Mouse (Mus musculus): ENCODE measurements around the gene Tcaim. TPM values are rescaled to one million over a fixed set of nuclear protein-coding genes. Genes with fewer than 3 reads are reported as not detected.
"Not testable (repeated sequence)": the region's sequence is repeated elsewhere in the genome, so short reads cannot be mapped to it uniquely, and the experiment has no call there.

Gene Tcaim
- polyA plus RNA-seq, 1 experiment: 2.6 TPM

DNA sequence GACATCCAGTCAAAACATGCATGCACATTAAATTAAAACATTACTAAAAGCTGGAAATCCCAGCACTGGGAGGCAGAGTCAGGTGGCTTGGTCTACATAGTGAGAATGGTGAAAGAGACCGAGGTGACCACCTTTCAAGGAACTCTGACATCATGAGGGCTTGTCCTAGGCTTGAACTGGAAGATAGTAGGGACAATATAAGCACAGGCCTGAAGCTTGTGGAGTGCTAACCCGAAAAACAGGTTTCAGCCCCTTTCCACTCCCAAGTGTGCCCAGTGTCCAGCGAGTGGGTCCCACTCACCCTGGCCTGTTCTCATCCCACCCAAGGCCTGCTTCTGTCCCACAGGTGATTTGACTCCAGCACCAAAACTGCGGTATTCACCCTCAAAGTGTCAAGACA is 31.9 kb downstream of the Tcaim start:
- Histone ChIP-seq H3K4me3 (replicated peaks; ENCODE audit: control insufficient read depth, low read depth, low read length) (no peak overlapping the region), H3K27ac (ENCODE audit: control insufficient read depth, insufficient read depth, low read depth, low read length, poor library complexity) (no peak overlapping the region), H3K4me1 (ENCODE audit: control insufficient read depth, insufficient read depth, low read length) (no peaks in the 10 kb centered on the region)
- 90% methylated on average over 4 of the region's 4 CpGs for WGBS
- no peak for TF ChIP-seq CTCF (IDR thresholded peaks at IDR 0.05; ENCODE audit: control insufficient read depth, insufficient read depth, low read length)

DNA sequence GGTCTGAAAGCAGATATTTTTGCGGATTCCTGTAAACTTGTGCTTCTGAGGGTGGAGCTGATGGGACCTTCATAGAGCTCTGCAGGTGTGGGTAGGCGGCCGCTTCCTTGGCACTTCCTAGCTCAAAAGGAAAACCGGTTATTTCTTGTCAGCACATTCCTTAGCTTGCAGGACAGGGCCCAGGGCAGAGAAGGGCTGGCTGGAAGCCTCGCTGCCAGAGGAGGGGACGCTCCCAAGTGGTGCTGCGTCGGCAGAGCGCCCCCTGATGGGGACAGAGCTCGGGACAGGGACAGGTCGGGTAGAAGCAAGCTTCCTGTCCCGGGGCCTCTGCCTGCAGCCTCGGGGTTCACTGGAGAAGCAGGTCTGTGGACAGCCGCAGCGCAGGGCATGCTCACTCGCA is 32.3 kb downstream of the Tcaim start:
- no peak overlapping the region for H3K27ac ChIP-seq (ENCODE audit: control insufficient read depth, insufficient read depth, low read depth, low read length, poor library complexity)

DNA sequence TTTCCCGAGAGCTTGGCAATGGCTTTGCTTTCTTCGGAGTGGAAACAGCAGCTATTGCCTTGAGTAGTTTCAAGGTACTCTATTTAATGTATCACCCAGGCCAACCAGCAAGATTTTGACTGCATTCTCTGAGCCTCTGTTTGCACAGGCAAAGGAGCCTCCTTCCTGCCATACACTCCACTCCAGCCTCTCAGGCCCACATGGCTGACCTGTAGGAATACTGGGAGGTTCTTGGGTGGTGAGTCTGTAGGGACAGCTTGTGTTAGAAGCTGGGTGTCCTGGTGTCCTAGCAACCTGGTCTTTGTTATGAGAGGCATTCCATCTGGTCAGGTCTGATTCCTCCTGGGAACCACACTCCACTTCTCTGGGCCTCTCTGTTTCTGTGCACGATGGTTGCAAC is 38.4 kb downstream of the Tcaim start, which contains the start of gene Gm35549:
Gene Gm35549 (minus strand): TSS at position 276 of the 400 bp plus-strand sequence.
- TF ChIP-seq POLR2A (IDR thresholded peaks at IDR 0.05; ENCODE audit: borderline replicate concordance, control insufficient read depth, low read depth, low read length) (no peak), CTCF (IDR thresholded peaks at IDR 0.05; ENCODE audit: control insufficient read depth, insufficient read depth, low read length) (no peak)
- H3K4me3 ChIP-seq (replicated peaks; ENCODE audit: control insufficient read depth, low read depth, low read length): no peak within 1 kb of the TSS
- no peak within 1 kb of the TSS for H3K27ac ChIP-seq (ENCODE audit: control insufficient read depth, insufficient read depth, low read depth, low read length, poor library complexity)
- 79% methylated on average over 3 of the region's 3 CpGs for WGBS
- no peaks in the 10 kb centered on the region for H3K4me1 ChIP-seq (ENCODE audit: control insufficient read depth, insufficient read depth, low read length)

More for the DNA sequence above, 32.3 kb downstream of the Tcaim start:
- WGBS: 64% methylated on average over 16 of the region's 16 CpGs
- no peak for TF ChIP-seq CTCF (IDR thresholded peaks at IDR 0.05; ENCODE audit: control insufficient read depth, insufficient read depth, low read length)
- TF ChIP-seq POLR2A (IDR thresholded peaks at IDR 0.05; ENCODE audit: borderline replicate concordance, control insufficient read depth, low read depth, low read length): no peak
- no peak overlapping the region for H3K4me3 ChIP-seq (replicated peaks; ENCODE audit: control insufficient read depth, low read depth, low read length)
- H3K4me1 ChIP-seq (ENCODE audit: control insufficient read depth, insufficient read depth, low read length): no peaks in the 10 kb centered on the region

DNA sequence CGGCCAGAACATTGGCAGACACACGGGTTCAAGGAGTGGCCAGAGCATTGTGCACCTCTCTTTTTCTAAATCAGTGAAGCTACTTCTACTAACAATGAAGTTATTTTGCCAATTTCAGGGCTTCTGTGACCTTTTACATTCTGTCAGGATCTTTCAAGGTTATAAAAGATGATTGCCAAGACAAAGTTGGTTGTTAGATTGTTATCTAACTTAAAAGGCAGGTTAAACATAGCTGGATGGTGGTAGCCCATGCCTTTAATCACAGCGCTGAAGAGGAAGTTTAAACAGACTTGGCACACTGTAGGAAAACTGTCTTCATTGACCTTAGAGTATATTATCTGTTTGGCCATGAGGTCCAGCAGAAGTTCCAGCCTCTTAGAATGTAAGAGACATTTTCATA is 40.3 kb downstream of the Tcaim start:
- TF ChIP-seq CTCF (IDR thresholded peaks at IDR 0.05; ENCODE audit: control insufficient read depth, insufficient read depth, low read length) (no peak), POLR2A (IDR thresholded peaks at IDR 0.05; ENCODE audit: borderline replicate concordance, control insufficient read depth, low read depth, low read length) (no peak)

DNA sequence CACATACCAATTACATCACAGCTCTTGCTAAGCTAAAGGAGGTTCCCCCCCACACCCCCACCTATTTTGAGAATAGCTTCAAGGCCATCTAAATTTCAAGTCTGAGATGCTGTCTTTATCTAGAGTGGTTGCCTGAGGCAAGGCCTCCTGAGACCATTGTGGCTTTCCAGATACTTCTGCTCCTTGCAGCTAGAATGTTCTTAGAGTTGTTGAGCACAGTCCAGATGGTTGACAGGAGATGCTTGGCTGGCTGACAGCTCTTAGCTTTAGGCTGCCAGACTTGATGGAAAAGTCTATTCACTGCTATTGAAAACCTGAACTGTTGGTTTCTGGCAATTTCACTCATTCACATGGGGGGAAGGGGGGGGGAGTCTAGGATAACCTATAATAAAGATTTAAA is 40.8 kb downstream of the Tcaim start:
- no peak overlapping the region for H3K27ac ChIP-seq (ENCODE audit: control insufficient read depth, insufficient read depth, low read depth, low read length, poor library complexity)
- no peaks in the 10 kb centered on the region for H3K4me1 ChIP-seq (ENCODE audit: control insufficient read depth, insufficient read depth, low read length)
- no peak overlapping the region for H3K4me3 ChIP-seq (replicated peaks; ENCODE audit: control insufficient read depth, low read depth, low read length)
- TF ChIP-seq POLR2A (IDR thresholded peaks at IDR 0.05; ENCODE audit: borderline replicate concordance, control insufficient read depth, low read depth, low read length) (no peak), CTCF (IDR thresholded peaks at IDR 0.05; ENCODE audit: control insufficient read depth, insufficient read depth, low read length) (no peak)

More for the DNA sequence above, 40.3 kb downstream of the Tcaim start:
- no peaks in the 10 kb centered on the region for H3K4me1 ChIP-seq (ENCODE audit: control insufficient read depth, insufficient read depth, low read length)
- 75% methylated on average over 3 of the region's 3 CpGs for WGBS
- H3K4me3 ChIP-seq (replicated peaks; ENCODE audit: control insufficient read depth, low read depth, low read length): no peak overlapping the region
- H3K27ac ChIP-seq (ENCODE audit: control insufficient read depth, insufficient read depth, low read depth, low read length, poor library complexity): no peak overlapping the region

DNA sequence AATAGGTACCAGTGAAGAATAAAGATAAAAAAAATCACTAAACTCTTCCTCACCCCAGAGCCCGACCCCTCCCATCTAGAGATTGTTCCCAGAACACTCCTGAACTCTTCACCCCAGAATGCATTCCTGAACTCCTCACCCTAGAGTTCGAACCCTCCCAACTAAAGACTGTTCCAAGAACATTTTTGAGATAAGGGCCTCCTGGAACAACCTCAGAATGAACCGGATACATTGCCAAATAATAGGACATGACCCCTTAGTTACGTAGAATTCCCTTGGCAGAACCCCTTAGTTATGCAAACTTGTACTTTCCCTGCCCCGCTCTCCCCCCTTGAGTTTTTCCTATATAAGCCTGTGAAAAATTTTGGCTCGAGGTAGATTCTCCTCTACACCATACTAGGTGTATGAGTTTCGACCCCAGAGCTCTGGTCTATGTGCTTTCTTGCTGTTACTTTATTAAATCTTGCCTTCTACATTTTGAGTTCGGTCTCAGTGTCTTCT is 42.5 kb downstream of the Tcaim start:
- 88% methylated on average over 8 of the region's 8 CpGs for WGBS
- H3K27ac ChIP-seq (ENCODE audit: control insufficient read depth, insufficient read depth, low read depth, low read length, poor library complexity); H3K4me1 ChIP-seq (ENCODE audit: control insufficient read depth, insufficient read depth, low read length); H3K4me3 ChIP-seq (replicated peaks; ENCODE audit: control insufficient read depth, low read depth, low read length): not testable (repeated sequence)

DNA sequence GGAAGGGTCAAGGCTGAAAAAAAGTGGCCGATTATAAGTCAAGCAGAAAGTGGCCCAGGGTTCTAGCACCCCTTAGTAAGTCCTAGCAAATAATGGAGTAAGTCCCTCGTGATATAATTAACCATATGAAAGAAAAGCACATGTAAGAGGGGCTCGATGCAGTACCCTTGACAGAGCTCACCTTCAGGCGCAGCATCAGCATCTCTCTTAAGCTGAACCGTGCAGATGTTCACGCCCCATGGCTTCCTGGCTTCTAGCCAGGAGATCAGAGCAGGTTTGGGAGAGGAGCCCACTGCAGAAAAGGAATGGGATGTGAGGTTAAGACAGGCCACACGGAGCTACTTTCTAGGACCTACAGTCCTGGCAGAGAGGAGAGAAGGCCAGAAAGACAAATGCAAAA is 49.2 kb downstream of the Tcaim start:
- no peak for TF ChIP-seq POLR2A (IDR thresholded peaks at IDR 0.05; ENCODE audit: borderline replicate concordance, control insufficient read depth, low read depth, low read length)
- no peak for TF ChIP-seq CTCF (IDR thresholded peaks at IDR 0.05; ENCODE audit: control insufficient read depth, insufficient read depth, low read length)
- H3K4me1 ChIP-seq (ENCODE audit: control insufficient read depth, insufficient read depth, low read length): no peaks in the 10 kb centered on the region
- 91% methylated on average over 7 of the region's 7 CpGs for WGBS

DNA sequence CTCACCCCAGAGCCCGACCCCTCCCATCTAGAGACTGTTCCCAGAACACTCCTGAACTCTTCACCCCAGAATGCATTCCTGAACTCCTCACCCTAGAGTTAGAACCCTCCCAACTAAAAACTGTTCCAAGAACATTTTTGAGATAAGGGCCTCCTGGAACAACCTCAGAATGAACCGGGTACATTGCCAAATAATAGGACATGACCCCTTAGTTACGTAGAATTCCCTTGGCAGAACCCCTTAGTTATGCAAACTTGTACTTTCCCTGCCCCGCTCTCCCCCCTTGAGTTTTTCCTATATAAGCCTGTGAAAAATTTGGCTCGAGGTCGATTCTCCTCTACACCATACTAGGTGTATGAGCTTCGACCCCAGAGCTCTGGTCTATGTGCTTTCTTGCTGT is 49.8 kb downstream of the Tcaim start:
- not testable (repeated sequence) for H3K27ac ChIP-seq (ENCODE audit: control insufficient read depth, insufficient read depth, low read depth, low read length, poor library complexity); H3K4me3 ChIP-seq (replicated peaks; ENCODE audit: control insufficient read depth, low read depth, low read length); H3K4me1 ChIP-seq (ENCODE audit: control insufficient read depth, insufficient read depth, low read length)
- 93% methylated on average over 2 of the region's 7 CpGs for WGBS

More for the DNA sequence above, 49.2 kb downstream of the Tcaim start:
- H3K4me3 ChIP-seq (replicated peaks; ENCODE audit: control insufficient read depth, low read depth, low read length): no peak overlapping the region
- H3K27ac ChIP-seq (ENCODE audit: control insufficient read depth, insufficient read depth, low read depth, low read length, poor library complexity): no peak overlapping the region

DNA sequence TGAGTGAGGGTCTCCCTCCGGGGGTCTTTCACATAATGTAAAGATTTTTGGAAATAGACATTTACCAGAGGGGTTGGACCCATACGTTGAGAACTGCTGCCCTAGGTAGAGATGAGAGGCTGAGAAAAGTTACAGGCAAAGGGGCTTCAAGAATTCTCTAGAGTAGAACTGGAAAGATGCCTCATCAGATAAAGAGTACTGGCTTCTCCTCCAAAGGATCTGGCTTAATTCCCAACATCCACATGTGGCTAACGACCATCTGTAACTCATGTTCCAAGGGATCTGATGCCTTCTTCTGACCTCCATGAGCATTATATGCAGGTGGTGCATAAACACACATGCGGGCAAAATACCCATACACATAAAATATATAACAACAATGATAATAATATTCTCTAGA is 50.3 kb downstream of the Tcaim start:
- TF ChIP-seq CTCF (IDR thresholded peaks at IDR 0.05; ENCODE audit: control insufficient read depth, insufficient read depth, low read length) (no peak), POLR2A (IDR thresholded peaks at IDR 0.05; ENCODE audit: borderline replicate concordance, control insufficient read depth, low read depth, low read length) (no peak)
- 93% methylated on average over 4 of the region's 4 CpGs for WGBS
- H3K4me1 ChIP-seq (ENCODE audit: control insufficient read depth, insufficient read depth, low read length): no peaks in the 10 kb centered on the region
- no peak overlapping the region for H3K4me3 ChIP-seq (replicated peaks; ENCODE audit: control insufficient read depth, low read depth, low read length)
- no peak overlapping the region for H3K27ac ChIP-seq (ENCODE audit: control insufficient read depth, insufficient read depth, low read depth, low read length, poor library complexity)

Measured in bone marrow, adult 2 months (tissue).